ENCODE assay signal across 22 mouse cellular contexts in genomic region chr6:17491502-17491901, GRCm38 (mm10). TPM values are rescaled to one million over a fixed set of nuclear protein-coding genes. Genes with fewer than 3 reads are reported as not detected.
DNase-seq lines count a peak whose midpoint lies in the region; ATAC-seq and TF ChIP-seq lines count a peak whose summit lies in the region.
"Had no signal": no experiment of that assay in that cellular context is flagged by ENCODE, and none has a peak within 500 bp of the region (broad histone marks: within the 10 kb centered on the region; RNA-seq: fewer than 3 reads in every experiment).

No protein-coding gene starts in this region.

- 31% methylated on average over 10 of the region's 10 CpGs for WGBS in liver, adult 2 months
- WGBS in liver, embryonic 12.5 days (ENCODE audit: insufficient replicate concordance), result 76% methylated on average over 10 of the region's 10 CpGs
- WGBS in liver, embryonic 16.5 days (ENCODE audit: insufficient replicate concordance), result 67% methylated on average over 10 of the region's 10 CpGs
- WGBS in intestine, embryonic 15.5 days, result 80% methylated on average over 10 of the region's 10 CpGs

- no peak for ATAC-seq in liver, embryonic 12.5 days
- ATAC-seq in liver, embryonic 16.5 days (ENCODE audit: low read depth), result peak; percentile 61; the same call in 1 of the 2 replicates
- no peak for ATAC-seq in intestine, embryonic 15.5 days
- ATAC-seq: activated CD4-positive, CD25-positive, alpha-beta regulatory T cell, adult 4 months; CD4-positive, CD25-positive, alpha-beta regulatory T cell, adult 4 months; forebrain, embryonic 13.5 days; Patski had no signal

- no peak for DNase-seq in gastrocnemius, adult 2 months
- DNase-seq in gastrocnemius, postnatal 10 days, result no peak
- peak; percentile 99 for DNase-seq in liver, adult 2 months (ENCODE audit: extremely low read depth, low read depth, low spot score)
- DNase-seq in liver, result no peak
- DNase-seq: adrenal gland, adult 8-10 months; adrenal gland, postnatal 14 days; B cell, adult 2 months; cerebellum, adult 11-12 months; cerebellum, adult 2 months; cerebellum, adult 9-10 months; cerebellum, postnatal 25 days had no signal

- H3K27ac ChIP-seq in gastrocnemius, adult 2 months, result peak overlapping the region; percentile 1; the same call in 1 of the 2 replicates
- peak overlapping the region; percentile 84 for H3K27ac ChIP-seq in liver, adult 2 months (replicated peaks; ENCODE audit: insufficient read depth, low read depth, low read length)
- no peak overlapping the region for H3K27ac ChIP-seq in liver, embryonic 12.5 days
- H3K27ac ChIP-seq in liver, embryonic 16.5 days (ENCODE audit: low read length), result no peak overlapping the region
- H3K27ac ChIP-seq in intestine, embryonic 15.5 days, result no peak overlapping the region
- H3K27ac ChIP-seq: embryonic facial prominence, embryonic 10.5 days; embryonic facial prominence, embryonic 12.5 days; forebrain, embryonic 13.5 days had no signal

- H3K4me1 ChIP-seq in liver, adult 2 months (ENCODE audit: control insufficient read depth, insufficient read depth, low read length), result peaks cover 22% of the 10 kb centered on the region
- no peaks in the 10 kb centered on the region for H3K4me1 ChIP-seq in liver, embryonic 12.5 days
- H3K4me1 ChIP-seq in liver, embryonic 16.5 days (ENCODE audit: control insufficient read depth, low read depth, low read length), result no peaks in the 10 kb centered on the region; the same call in 1 of the 2 replicates
- no peaks in the 10 kb centered on the region for H3K4me1 ChIP-seq in intestine, embryonic 15.5 days (replicated peaks)
- H3K4me1 ChIP-seq: embryonic facial prominence, embryonic 10.5 days; embryonic facial prominence, embryonic 12.5 days; forebrain, embryonic 13.5 days had no signal

- H3K36me3 ChIP-seq in liver, adult 2 months (ENCODE audit: control insufficient read depth, insufficient read depth, low read length), result peaks cover 11% of the 10 kb centered on the region
- H3K36me3 ChIP-seq in liver, embryonic 12.5 days, result no peaks in the 10 kb centered on the region
- H3K36me3 ChIP-seq in liver, embryonic 16.5 days (ENCODE audit: control insufficient read depth, insufficient read depth), result no peaks in the 10 kb centered on the region
- H3K36me3 ChIP-seq in intestine, embryonic 15.5 days, result no peaks in the 10 kb centered on the region
- H3K36me3 ChIP-seq: embryonic facial prominence, embryonic 10.5 days; embryonic facial prominence, embryonic 12.5 days; G1E had no signal

- H3K4me3 ChIP-seq in gastrocnemius, adult 2 months, result no peak overlapping the region
- no peak overlapping the region for H3K4me3 ChIP-seq in liver, adult 2 months (ENCODE audit: insufficient read depth, low read depth, low read length)
- H3K4me3 ChIP-seq in liver, embryonic 12.5 days, result no peak overlapping the region
- no peak overlapping the region for H3K4me3 ChIP-seq in liver, embryonic 16.5 days (ENCODE audit: low read depth, low read length)
- H3K4me3 ChIP-seq in intestine, embryonic 15.5 days (replicated peaks), result no peak overlapping the region
- H3K4me3 ChIP-seq: embryonic facial prominence, embryonic 10.5 days; embryonic facial prominence, embryonic 12.5 days; forebrain, embryonic 13.5 days had no signal

- no peak overlapping the region for H3K9ac ChIP-seq in liver, adult 2 months (ENCODE audit: low read depth, low read length)
- no peak overlapping the region for H3K9ac ChIP-seq in liver, embryonic 12.5 days
- H3K9ac ChIP-seq in liver, embryonic 16.5 days (ENCODE audit: low read depth, low read length), result no peak overlapping the region
- no peak overlapping the region for H3K9ac ChIP-seq in intestine, embryonic 15.5 days
- H3K9ac ChIP-seq: embryonic facial prominence, embryonic 12.5 days; forebrain, embryonic 13.5 days had no signal

- no peak for TF ChIP-seq CTCF in gastrocnemius, adult 2 months (IDR thresholded peaks at IDR 0.05)
- no peak for TF ChIP-seq CTCF in liver, adult 2 months (IDR thresholded peaks at IDR 0.05; ENCODE audit: low read depth, low read length)

- H3K79me2 ChIP-seq in liver, adult 2 months (ENCODE audit: control insufficient read depth, insufficient read depth, low read length), result peaks cover 13% of the 10 kb centered on the region; the same call in 1 of the 2 replicates

- H3K27me3 ChIP-seq in liver, adult 2 months (ENCODE audit: control insufficient read depth, insufficient read depth, low read length), result no peaks in the 10 kb centered on the region
- no peaks in the 10 kb centered on the region for H3K27me3 ChIP-seq in liver, embryonic 12.5 days (replicated peaks)
- H3K27me3 ChIP-seq in liver, embryonic 16.5 days (ENCODE audit: control insufficient read depth, insufficient read depth, low read depth, low read length), result no peaks in the 10 kb centered on the region
- H3K27me3 ChIP-seq in intestine, embryonic 15.5 days (replicated peaks), result no peaks in the 10 kb centered on the region
- H3K27me3 ChIP-seq: CH12.LX; embryonic facial prominence, embryonic 12.5 days; forebrain, embryonic 13.5 days; Patski had no signal

- no peaks in the 10 kb centered on the region for H3K9me3 ChIP-seq in liver, embryonic 12.5 days (replicated peaks)
- H3K9me3 ChIP-seq in liver, embryonic 16.5 days (replicated peaks; ENCODE audit: control insufficient read depth, low read length), result no peaks in the 10 kb centered on the region
- no peaks in the 10 kb centered on the region for H3K9me3 ChIP-seq in intestine, embryonic 15.5 days
- H3K9me3 ChIP-seq: embryonic facial prominence, embryonic 10.5 days; embryonic facial prominence, embryonic 12.5 days; forebrain, embryonic 13.5 days; G1E had no signal

- no peak for TF ChIP-seq POLR2A in liver, adult 2 months (IDR thresholded peaks at IDR 0.05; ENCODE audit: extremely low read depth, insufficient read depth, low read length)

- no peak overlapping the region for H3K4me2 ChIP-seq in liver, embryonic 12.5 days
- H3K4me2 ChIP-seq in liver, embryonic 16.5 days (ENCODE audit: low read depth, low read length), result no peak overlapping the region
- no peak overlapping the region for H3K4me2 ChIP-seq in intestine, embryonic 15.5 days (replicated peaks)
- H3K4me2 ChIP-seq: embryonic facial prominence, embryonic 12.5 days; forebrain, embryonic 13.5 days had no signal

- intact Hi-C loops in gastrocnemius, adult 2 months (cut with DNase I), result no loop called here

RNA-seq across cellular contexts. Expression of gene Met, which starts 27.9 kb away (rescaled TPM):
- 10 to 100 TPM in 1 of 2 experiments, 1 to 10 TPM in 1; 6.9 to 10.6 TPM for total RNA-seq in gastrocnemius, adult 2 months (2021)
- total RNA-seq in gastrocnemius, postnatal 10 days (2021), result 10 to 100 TPM in 1 of 2 experiments, 1 to 10 TPM in 1; 8.8 to 12.9 TPM
- total RNA-seq in liver, adult 2 months (2014; rRNA removed), result 67.7 and 72.0 TPM in 2 replicates
- polyA plus RNA-seq in liver, adult 2 months (2012; rRNA removed), result 13.5 and 13.9 TPM in 2 replicates
- polyA plus RNA-seq in liver, embryonic 12.5 days (2016; fragmentation: Nextera tagmentation; extraction: Ambion mirVana), result 6.0 and 6.1 TPM in 2 replicates
- 6.1 and 6.9 TPM in 2 replicates for polyA plus RNA-seq in liver, embryonic 16.5 days (2015; fragmentation: Nextera tagmentation; extraction: Ambion mirVana)
- polyA plus RNA-seq in intestine, embryonic 15.5 days (2015; fragmentation: Nextera tagmentation; extraction: Ambion mirVana), result 12.2 and 13.5 TPM in 2 replicates
- polyA plus RNA-seq: activated CD4-positive, CD25-positive, alpha-beta regulatory T cell, adult 4 months; G1E had no signal

Comparison
In these comparisons a context has a peak if more than half of its experiments do, and no peak if none do; other contexts are left out.
1. H3K27ac ChIP-seq: peak in gastrocnemius, adult 2 months (single experiment) and liver, adult 2 months (single experiment); none in liver, embryonic 12.5 days (single experiment), liver, embryonic 16.5 days (single experiment) and intestine, embryonic 15.5 days (single experiment).